Mouse (Mus musculus) heart, postnatal 14 days (tissue): ENCODE measurements around the gene Ccdc36. TPM values are rescaled to one million over a fixed set of nuclear protein-coding genes. Genes with fewer than 3 reads are reported as not detected.

ENCODE experiments used
- DNase-seq, 2 experiments: peaks; one replicate each; pipeline ENCODE4 v3.0.0; 2021 to 2022
- intact Hi-C: fragments of 180-260 bp; cut with DNase I; formaldehyde crosslinking; loops from one replicate; pipeline ENCODE4 v1.15.1; 2025
- total RNA-seq, 2 experiments: library from RNA; stranded (reverse); gene quantifications; 2 replicates each; pipeline ENCODE4 v1.2.3; 2021

Gene Ccdc36
- total RNA-seq, 2 experiments from 2014 or later = not detected

- DNase-seq = no peak
Observed at GRCm38 (mm10) chr9:108386816-108387215, 41.5 kb downstream of the Ccdc36 start.

GRCm38 (mm10) chr9:108385006-108385405 lies 43.3 kb downstream of the Ccdc36 start:
- intact Hi-C loops = no loop called here
- DNase-seq = no peak

More at GRCm38 (mm10) chr9:108386816-108387215, 41.5 kb downstream of the Ccdc36 start:
- intact Hi-C loops = no loop called here

GRCm38 (mm10) chr9:108381382-108381781 lies 46.9 kb downstream of the Ccdc36 start:
- intact Hi-C loops = loop anchor here (5.0 kb wide), 1 partner anchor 71 kb away; no protein-coding TSS in a partner anchor

GRCm38 (mm10) chr9:108379294-108379693 lies 49.0 kb downstream of the Ccdc36 start:
- intact Hi-C loops = no loop called here
- DNase-seq = no peak

More at GRCm38 (mm10) chr9:108381382-108381781, 46.9 kb downstream of the Ccdc36 start:
- DNase-seq = no peak

GRCm38 (mm10) chr9:108378736-108379135 lies 49.5 kb downstream of the Ccdc36 start:
- no peak for DNase-seq
- intact Hi-C loops = no loop called here

GRCm38 (mm10) chr9:108378234-108378633 lies 50.0 kb downstream of the Ccdc36 start:
- intact Hi-C loops = no loop called here
- no peak for DNase-seq

Other genes starting within 250 kb of the Ccdc36 start
- gene Bsn, start 238.1 kb downstream of the Ccdc36 start, total RNA-seq = under 1 TPM; 0.05 to 0.07 TPM
- 100 to 1,000 TPM; 362 to 379 TPM for gene Dag1, start 164.5 kb downstream of the Ccdc36 start, total RNA-seq
- 10 to 100 TPM; 18.4 to 19.8 TPM for gene Nicn1, start 138.1 kb downstream of the Ccdc36 start, total RNA-seq
- gene Amt, start 131.6 kb downstream of the Ccdc36 start, total RNA-seq = 1 to 10 TPM; 5.4 to 7.0 TPM
- gene Rhoa, start 122.4 kb downstream of the Ccdc36 start, total RNA-seq = 100 to 1,000 TPM; 250 to 262 TPM
- gene Tcta, start 122.3 kb downstream of the Ccdc36 start, total RNA-seq = 10 to 100 TPM; 25.4 to 25.5 TPM
- 100 to 1,000 TPM; 156 to 161 TPM for gene Gpx1, start 89.6 kb downstream of the Ccdc36 start, total RNA-seq
- gene Usp4, start 80.6 kb downstream of the Ccdc36 start, total RNA-seq = 10 to 100 TPM; 76.5 to 83.6 TPM
- under 1 TPM; 0.67 to 0.90 TPM for gene 1700102P08Rik, start 35.7 kb downstream of the Ccdc36 start, total RNA-seq
- gene BC048562, start 8.0 kb upstream of the Ccdc36 start, total RNA-seq = not detected
- gene Ccdc71, start 32.0 kb upstream of the Ccdc36 start, total RNA-seq = 10 to 100 TPM; 23.6 to 29.4 TPM
- 10 to 100 TPM; 15.0 to 15.2 TPM for gene Klhdc8b, start 33.1 kb upstream of the Ccdc36 start, total RNA-seq
- 100 to 1,000 TPM; 355 to 379 TPM for gene Lamb2, start 51.3 kb upstream of the Ccdc36 start, total RNA-seq
- 100 to 1,000 TPM; 101 to 108 TPM for gene Usp19, start 62.1 kb upstream of the Ccdc36 start, total RNA-seq
- gene Qars, start 79.2 kb upstream of the Ccdc36 start, total RNA-seq = 10 to 100 TPM; 75.9 to 81.0 TPM
- gene Qrich1, start 88.3 kb upstream of the Ccdc36 start, total RNA-seq = 10 to 100 TPM; 68.4 to 70.1 TPM
- gene Impdh2, start 131.8 kb upstream of the Ccdc36 start, total RNA-seq = 10 to 100 TPM; 47.0 to 54.5 TPM
- gene Ndufaf3, start 138.9 kb upstream of the Ccdc36 start, total RNA-seq = 10 to 100 TPM; 53.1 to 59.8 TPM
- 10 to 100 TPM; 18.7 to 21.4 TPM for gene Dalrd3, start 141.4 kb upstream of the Ccdc36 start, total RNA-seq
- 10 to 100 TPM; 21.2 to 23.9 TPM for gene Wdr6, start 150.3 kb upstream of the Ccdc36 start, total RNA-seq
- gene P4htm, start 169.2 kb upstream of the Ccdc36 start, total RNA-seq = 10 to 100 TPM; 14.3 to 16.6 TPM
- gene Arih2, start 220.9 kb upstream of the Ccdc36 start, total RNA-seq = 10 to 100 TPM; 47.7 to 48.0 TPM
- gene Slc25a20, start 233.6 kb upstream of the Ccdc36 start, total RNA-seq = 100 to 1,000 TPM; 222 to 228 TPM